Mouse (Mus musculus) stomach, postnatal 0 days (tissue): Measurements from ENCODE around the gene Hip1r.

Experiments
- CTCF ChIP-seq: IDR thresholded peaks from 2 replicates; pipeline ENCODE4 v1.5.1; 2016; ENCODE audit warnings: antibody characterized with exemption, low read depth, mild to moderate bottlenecking, moderate library complexity
- EP300 ChIP-seq: optimal IDR thresholded peaks from 2 replicates; pipeline ENCODE3; 2016; ENCODE audit warnings: antibody characterized with exemption

DNA sequence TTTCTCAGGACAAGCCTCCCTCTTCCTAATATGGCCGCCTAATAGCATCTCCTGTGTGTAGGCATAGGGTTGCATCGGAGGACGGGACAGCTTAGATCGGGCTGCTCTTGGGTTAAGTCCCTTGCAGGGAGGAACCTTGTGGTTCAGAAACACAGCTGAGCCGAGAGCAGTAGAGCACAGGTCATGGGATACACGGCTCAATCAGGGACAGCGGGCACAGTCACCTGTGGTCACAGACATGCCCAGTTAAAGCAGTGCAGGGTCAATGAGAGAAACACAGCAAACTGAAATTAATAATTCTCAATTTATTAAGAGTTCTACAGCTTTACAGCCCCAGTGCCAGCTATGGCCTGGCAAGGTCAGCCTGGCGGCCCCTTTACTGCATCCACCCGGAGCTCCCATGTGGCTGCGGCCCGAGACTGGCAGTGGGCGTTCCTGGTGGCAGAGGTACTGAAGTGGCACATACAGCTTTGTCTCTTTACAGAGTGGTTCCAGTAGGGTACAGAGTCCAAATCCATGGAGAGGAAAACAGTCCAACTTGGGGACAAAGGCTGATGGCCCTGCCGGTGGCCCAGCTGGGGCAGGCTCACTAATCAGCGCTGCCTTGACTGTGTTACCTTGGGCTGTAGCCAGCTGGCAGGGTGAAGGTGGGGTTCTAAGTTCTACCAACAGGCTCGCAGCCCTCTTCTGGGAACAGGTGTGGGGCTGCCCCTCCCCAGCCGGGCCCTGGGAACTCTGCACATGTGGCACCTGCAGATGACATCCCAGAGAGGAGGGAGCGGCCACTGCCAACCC, 31.1 kb downstream of the Hip1r start:
- TF ChIP-seq CTCF, result peak; percentile 9; the same call in 1 of the 2 replicates
- no peak for TF ChIP-seq EP300
